Mouse (Mus musculus) forebrain, embryonic 15.5 days (tissue): Measurements from ENCODE around the gene Aldh16a1. TPM values are rescaled to one million over a fixed set of nuclear protein-coding genes. Genes with fewer than 3 reads are reported as not detected.
A peak's percentile ranks its signal among the peaks of the same experiment; 100 is the strongest.

Experiments
- ATAC-seq: fragments of 200-750 bp; cut with Nextera tagmentation; replicated peaks from 2 replicates; pipeline ENCODE4 v1.8.0; 2017; ENCODE audit warnings: mild to moderate bottlenecking, moderate TSS enrichment, moderate library complexity
- H3K27ac ChIP-seq: fragments of 300-500 bp; sonication (generic); replicated peaks from 2 replicates; pipeline ENCODE4 v1.5.1; 2015; ENCODE audit warnings: mild to moderate bottlenecking, inconsistent platforms
- H3K27me3 ChIP-seq: fragments of 300-500 bp; sonication (generic); 2 replicates; pipeline ENCODE4 v1.6.1; 2015; ENCODE audit warnings: inconsistent platforms
- H3K36me3 ChIP-seq: fragments of 300-500 bp; sonication (generic); 2 replicates; pipeline ENCODE4 v1.6.1; 2015; ENCODE audit warnings: mild to moderate bottlenecking, inconsistent platforms
- H3K4me1 ChIP-seq: fragments of 300-500 bp; sonication (generic); 2 replicates; pipeline ENCODE4 v1.6.1; 2015; ENCODE audit warnings: inconsistent platforms
- H3K4me2 ChIP-seq: fragments of 300-500 bp; sonication (generic); replicated peaks from 2 replicates; pipeline ENCODE4 v1.6.1; 2015; ENCODE audit warnings: mild to moderate bottlenecking, inconsistent platforms
- H3K4me3 ChIP-seq: fragments of 300-500 bp; sonication (generic); 2 replicates; pipeline ENCODE4 v1.5.1; 2015; ENCODE audit warnings: mild to moderate bottlenecking, inconsistent platforms
- H3K9ac ChIP-seq: fragments of 300-500 bp; sonication (generic); replicated peaks from 2 replicates; pipeline ENCODE4 v1.6.1; 2015; ENCODE audit warnings: mild to moderate bottlenecking, inconsistent platforms
- H3K9me3 ChIP-seq: fragments of 300-500 bp; sonication (generic); 2 replicates; pipeline ENCODE4 v1.6.1; 2016; ENCODE audit warnings: inconsistent platforms
- WGBS: fragments of 180-500 bp; shearing (Covaris S2); methylation state at CpG from one replicate; pipeline ENCODE4 v1.1.7; 2015; ENCODE audit warnings: mixed read lengths; 5-methylcytosine and 5-hydroxymethylcytosine counted together
- polyA plus RNA-seq: library from polyadenylated mRNA; unstranded; fragments of >200 nt; fragmentation: Nextera tagmentation; extraction: Ambion mirVana; gene quantifications from 2 replicates; pipeline ENCODE4 v1.2.1, GENCODE M21; 2015

The Aldh16a1 gene
- polyA plus RNA-seq, 1 experiment from 2014 or later: 25.6 TPM

- 1% methylated on average over 40 of the region's 41 CpGs for WGBS
- Histone ChIP-seq H3K27ac (peak within 1 kb of the TSS; percentile 27; the same call in 1 of the 2 replicates), H3K9ac (peak within 1 kb of the TSS; percentile 52), H3K36me3 (no peaks in the 10 kb centered on the region), H3K9me3 (no peaks in the 10 kb centered on the region), H3K4me2 (peak within 1 kb of the TSS; percentile 55), H3K4me1 (peaks cover 48% of the 10 kb centered on the region), H3K27me3 (peaks cover 51% of the 10 kb centered on the region), H3K4me3 (peak within 1 kb of the TSS; percentile 49)
- no peak for ATAC-seq
Measured at GRCm38 (mm10) chr7:45163735-45164490, 9.5 kb upstream of the Aldh16a1 start, which contains the start of gene Slc17a7. Slc17a7 (plus strand) TSS chr7:45163949.

GRCm38 (mm10) chr7:45162996-45163615 is 8.7 kb upstream of the Aldh16a1 start:
- Histone ChIP-seq H3K4me1 (peaks cover 40% of the 10 kb centered on the region), H3K4me3 (peak overlapping the region; percentile 49; the same call in 1 of the 2 replicates), H3K36me3 (0 out of 2 replicates have a peak, but pooled peaks cover 2% of the 10 kb centered on the region), H3K4me2 (no peak overlapping the region), H3K27me3 (peaks cover 45% of the 10 kb centered on the region), H3K9ac (no peak overlapping the region), H3K9me3 (no peaks in the 10 kb centered on the region), H3K27ac (no peak overlapping the region)
- 70% methylated on average over 9 of the region's 9 CpGs for WGBS
- no peak for ATAC-seq

- Histone ChIP-seq H3K4me1 (peaks cover 34% of the 10 kb centered on the region), H3K9ac (no peak overlapping the region; the same call in 1 of the 2 replicates), H3K9me3 (no peaks in the 10 kb centered on the region), H3K27ac (peak overlapping the region; percentile 26), H3K27me3 (peaks cover 40% of the 10 kb centered on the region), H3K36me3 (0 out of 2 replicates have a peak, but pooled peaks cover 2% of the 10 kb centered on the region), H3K4me2 (peak overlapping the region; percentile 44), H3K4me3 (peak overlapping the region; percentile 32)
- ATAC-seq: no peak
- 23% methylated on average over 6 of the region's 6 CpGs for WGBS
Measured at GRCm38 (mm10) chr7:45162551-45162950, 8.2 kb upstream of the Aldh16a1 start.

DNA sequence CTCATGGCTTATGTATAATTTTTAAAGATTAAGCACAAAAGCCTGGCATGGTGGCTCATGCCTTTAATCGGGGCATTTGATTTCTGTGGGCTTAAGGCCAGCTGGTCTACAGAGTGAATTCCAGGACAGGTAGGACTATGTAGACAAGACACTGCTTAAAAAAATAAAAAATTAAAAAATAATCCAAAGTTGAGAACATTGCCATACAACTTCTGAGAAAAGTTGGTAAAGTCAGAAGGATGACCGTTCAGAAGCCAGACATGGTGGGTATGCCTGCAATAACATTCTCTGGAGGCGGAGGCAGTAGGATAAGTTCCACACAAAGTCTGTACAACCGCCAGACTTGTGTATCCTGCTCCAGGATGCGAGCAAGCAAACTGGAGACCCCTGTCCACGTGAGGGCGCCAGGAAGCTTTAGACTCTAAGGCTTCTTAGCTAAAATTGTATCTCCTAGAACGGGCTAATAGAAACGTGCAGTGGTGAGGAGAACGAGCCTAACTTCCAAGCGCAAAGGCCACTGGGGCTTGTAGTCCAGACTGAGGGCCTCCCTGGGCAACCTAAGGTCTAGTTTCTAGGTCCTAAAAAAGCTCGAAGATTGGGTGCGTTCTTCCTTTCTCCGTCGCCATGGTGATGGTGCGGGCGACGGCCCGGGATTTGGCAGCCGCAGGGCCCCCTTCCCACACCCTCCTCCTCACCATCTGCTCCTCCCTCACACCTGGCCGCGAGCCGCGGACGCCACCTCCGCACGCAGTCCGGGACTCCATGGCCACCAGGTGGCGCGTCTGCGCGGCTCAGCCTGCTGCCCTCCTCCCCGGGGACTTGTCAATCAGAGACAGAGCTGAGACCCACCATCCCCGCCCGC is 7.5 kb upstream of the Aldh16a1 start:
- WGBS: 4% methylated on average over 35 of the region's 35 CpGs

GRCm38 (mm10) chr7:45160866-45161265 is 6.5 kb upstream of the Aldh16a1 start:
- Histone ChIP-seq H3K4me3 (no peak overlapping the region), H3K9me3 (no peaks in the 10 kb centered on the region)
- no peak for ATAC-seq

More for the DNA sequence above, 7.5 kb upstream of the Aldh16a1 start:
- peak; percentile 89 for ATAC-seq
- Histone ChIP-seq H3K9me3 (no peaks in the 10 kb centered on the region), H3K27me3 (peaks cover 37% of the 10 kb centered on the region), H3K27ac (peak overlapping the region; percentile 26), H3K4me2 (peak overlapping the region; percentile 44), H3K36me3 (0 out of 2 replicates have a peak, but pooled peaks cover 2% of the 10 kb centered on the region), H3K4me1 (peaks cover 29% of the 10 kb centered on the region), H3K9ac (no peak overlapping the region; the same call in 1 of the 2 replicates), H3K4me3 (peak overlapping the region; percentile 32)

DNA sequence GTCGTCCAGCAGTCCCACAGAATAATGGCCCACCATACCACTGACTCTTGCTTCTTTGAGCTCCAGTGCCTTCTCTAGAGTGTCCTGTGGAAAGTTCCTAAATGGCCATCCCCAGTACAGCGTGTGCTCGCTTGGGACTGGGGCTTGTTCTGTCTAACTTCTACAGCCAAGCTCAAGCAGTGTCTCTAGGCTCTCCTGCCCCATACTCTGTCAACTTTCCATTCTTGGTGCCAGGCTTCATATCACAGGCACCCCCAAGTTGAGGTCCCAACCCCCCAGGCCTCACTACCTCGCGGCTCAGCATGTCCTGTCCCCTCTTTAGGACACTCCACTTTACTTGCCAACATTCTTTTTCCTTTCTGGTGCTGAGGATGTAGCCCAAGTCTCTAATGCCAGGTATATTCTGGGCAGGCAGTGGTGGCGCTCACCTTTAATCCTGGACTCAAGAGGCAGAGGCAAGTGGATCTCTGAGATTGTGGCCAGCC is 6.0 kb upstream of the Aldh16a1 start:
- H3K27me3 ChIP-seq: peaks cover 22% of the 10 kb centered on the region
- no peak for ATAC-seq
- no peak overlapping the region for H3K9ac ChIP-seq
- H3K4me1 ChIP-seq: peaks cover 24% of the 10 kb centered on the region
- no peak overlapping the region for H3K4me3 ChIP-seq
- 91% methylated on average over 6 of the region's 6 CpGs for WGBS
- no peak overlapping the region for H3K4me2 ChIP-seq
- H3K36me3 ChIP-seq: 0 out of 2 replicates have a peak, but pooled peaks cover 2% of the 10 kb centered on the region
- no peak overlapping the region for H3K27ac ChIP-seq
- no peaks in the 10 kb centered on the region for H3K9me3 ChIP-seq

More at GRCm38 (mm10) chr7:45160866-45161265, 6.5 kb upstream of the Aldh16a1 start:
- no peak overlapping the region for H3K9ac ChIP-seq
- H3K27ac ChIP-seq: no peak overlapping the region
- 0 out of 2 replicates have a peak, but pooled peaks cover 2% of the 10 kb centered on the region for H3K36me3 ChIP-seq
- H3K4me2 ChIP-seq: no peak overlapping the region
- H3K27me3 ChIP-seq: peaks cover 27% of the 10 kb centered on the region
- H3K4me1 ChIP-seq: peaks cover 24% of the 10 kb centered on the region
- WGBS: 95% methylated on average over 3 of the region's 3 CpGs

- Histone ChIP-seq H3K4me3 (no peak overlapping the region), H3K36me3 (0 out of 2 replicates have a peak, but pooled peaks cover 2% of the 10 kb centered on the region), H3K27me3 (peaks cover 9% of the 10 kb centered on the region), H3K9me3 (no peaks in the 10 kb centered on the region), H3K27ac (no peak overlapping the region), H3K4me1 (peaks cover 28% of the 10 kb centered on the region), H3K9ac (no peak overlapping the region), H3K4me2 (no peak overlapping the region)
- 93% methylated on average over 6 of the region's 6 CpGs for WGBS
- ATAC-seq: no peak
Measured at GRCm38 (mm10) chr7:45158991-45159390, 4.6 kb upstream of the Aldh16a1 start.

- peaks cover 23% of the 10 kb centered on the region for H3K4me1 ChIP-seq
- H3K27me3 ChIP-seq: no peaks in the 10 kb centered on the region
- H3K36me3 ChIP-seq: 0 out of 2 replicates have a peak, but pooled peaks cover 2% of the 10 kb centered on the region
- no peak overlapping the region for H3K4me3 ChIP-seq
- H3K27ac ChIP-seq: no peak overlapping the region
- H3K4me2 ChIP-seq: no peak overlapping the region
- WGBS: 82% methylated on average over 14 of the region's 14 CpGs
- no peak for ATAC-seq
- H3K9ac ChIP-seq: no peak overlapping the region
- H3K9me3 ChIP-seq: no peaks in the 10 kb centered on the region
Measured at GRCm38 (mm10) chr7:45157459-45157858, 3.1 kb upstream of the Aldh16a1 start.

GRCm38 (mm10) chr7:45156206-45156605 is 1.8 kb upstream of the Aldh16a1 start:
- no peak for ATAC-seq
- Histone ChIP-seq H3K27me3 (no peaks in the 10 kb centered on the region), H3K9me3 (no peaks in the 10 kb centered on the region), H3K4me3 (no peak overlapping the region), H3K4me2 (no peak overlapping the region), H3K27ac (no peak overlapping the region), H3K36me3 (0 out of 2 replicates have a peak, but pooled peaks cover 2% of the 10 kb centered on the region), H3K4me1 (peaks cover 15% of the 10 kb centered on the region), H3K9ac (no peak overlapping the region)
- 95% methylated on average over 15 of the region's 15 CpGs for WGBS

GRCm38 (mm10) chr7:45155590-45155989 is 1.2 kb upstream of the Aldh16a1 start:
- Histone ChIP-seq H3K4me3 (no peak overlapping the region; the same call in 1 of the 2 replicates), H3K4me1 (peaks cover 21% of the 10 kb centered on the region), H3K27me3 (no peaks in the 10 kb centered on the region), H3K9ac (no peak overlapping the region), H3K9me3 (no peaks in the 10 kb centered on the region), H3K27ac (no peak overlapping the region), H3K36me3 (0 out of 2 replicates have a peak, but pooled peaks cover 2% of the 10 kb centered on the region), H3K4me2 (0 out of 2 replicates have a peak overlapping the region, but pooled peaks have one; percentile 73)
- WGBS: 87% methylated on average over 9 of the region's 9 CpGs
- no peak for ATAC-seq

- no peaks in the 10 kb centered on the region for H3K27me3 ChIP-seq
- H3K27ac ChIP-seq: peak overlapping the region; percentile 98
- no peaks in the 10 kb centered on the region for H3K9me3 ChIP-seq
- H3K4me1 ChIP-seq: peaks cover 21% of the 10 kb centered on the region
- 0 out of 2 replicates have a peak overlapping the region, but pooled peaks have one; percentile 6 for H3K9ac ChIP-seq
- peak overlapping the region; percentile 73 for H3K4me2 ChIP-seq
- 80% methylated on average over 12 of the region's 12 CpGs for WGBS
- H3K4me3 ChIP-seq: peak overlapping the region; percentile 79
- 0 out of 2 replicates have a peak, but pooled peaks cover 2% of the 10 kb centered on the region for H3K36me3 ChIP-seq
- ATAC-seq: no peak
Measured at GRCm38 (mm10) chr7:45154993-45155514, 670 bp upstream of the Aldh16a1 start.
